Mouse (Mus musculus): ENCODE data around the gene Nckap1l. TPM values are rescaled to one million over a fixed set of nuclear protein-coding genes. Genes with fewer than 3 reads are reported as not detected.

Gene Nckap1l
- polyA plus RNA-seq, 1 experiment from 2014 or later, result 1.2 TPM

- no peak overlapping the region for H3K9ac ChIP-seq
- H3K4me2 ChIP-seq, result no peak overlapping the region
- no peak overlapping the region for H3K4me3 ChIP-seq
- WGBS, result 83% methylated on average over 1 of the region's 1 CpGs
- H3K4me1 ChIP-seq, result 0 out of 2 replicates have a peak, but pooled peaks cover 3% of the 10 kb centered on the region
- H3K36me3 ChIP-seq (ENCODE audit: poor library complexity, severe bottlenecking), result no peaks in the 10 kb centered on the region
- H3K27me3 ChIP-seq, result no peaks in the 10 kb centered on the region
- no peak overlapping the region for H3K27ac ChIP-seq
- H3K9me3 ChIP-seq (replicated peaks), result no peaks in the 10 kb centered on the region
- no peak for ATAC-seq
Observed at GRCm38 (mm10) chr15:103479080-103479606, 25.5 kb downstream of the Nckap1l start.

GRCm38 (mm10) chr15:103480129-103480528 lies 26.5 kb downstream of the Nckap1l start:
- H3K4me2 ChIP-seq, result no peak overlapping the region
- H3K9me3 ChIP-seq (replicated peaks), result no peaks in the 10 kb centered on the region
- ATAC-seq, result no peak
- no peak overlapping the region for H3K9ac ChIP-seq
- WGBS, result 73% methylated on average over 2 of the region's 2 CpGs
- H3K27me3 ChIP-seq, result no peaks in the 10 kb centered on the region
- no peak overlapping the region for H3K4me3 ChIP-seq
- H3K27ac ChIP-seq, result no peak overlapping the region
- no peaks in the 10 kb centered on the region for H3K36me3 ChIP-seq (ENCODE audit: poor library complexity, severe bottlenecking)
- peaks cover 13% of the 10 kb centered on the region for H3K4me1 ChIP-seq

DNA sequence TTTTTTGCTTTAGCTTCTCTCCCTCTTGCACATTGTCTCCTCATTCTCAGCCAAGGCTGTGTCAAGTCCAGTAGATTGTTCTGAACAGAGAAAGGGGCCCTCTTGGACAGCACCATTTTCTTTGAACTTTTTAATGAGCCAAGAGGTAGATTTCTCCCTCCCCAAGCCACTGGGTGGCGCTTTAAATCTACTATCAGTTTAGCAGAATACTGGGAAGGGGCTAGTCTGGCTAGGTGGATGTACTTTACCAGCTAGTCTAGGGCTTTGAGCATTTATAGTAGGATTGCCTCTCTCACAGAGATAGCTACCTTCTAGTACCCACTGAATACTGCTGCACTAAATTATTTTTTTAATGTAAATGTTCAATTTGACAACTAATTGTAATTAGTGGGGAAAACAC lies 28.9 kb downstream of the Nckap1l start:
- peaks cover 14% of the 10 kb centered on the region for H3K4me1 ChIP-seq
- H3K4me3 ChIP-seq, result no peak overlapping the region
- H3K4me2 ChIP-seq, result no peak overlapping the region
- no peaks in the 10 kb centered on the region for H3K36me3 ChIP-seq (ENCODE audit: poor library complexity, severe bottlenecking)
- WGBS, result 0% methylated on average over 1 of the region's 1 CpGs
- no peaks in the 10 kb centered on the region for H3K9me3 ChIP-seq (replicated peaks)
- no peak overlapping the region for H3K9ac ChIP-seq
- ATAC-seq, result peak; percentile 72
- no peak overlapping the region for H3K27ac ChIP-seq
- H3K27me3 ChIP-seq, result no peaks in the 10 kb centered on the region

DNA sequence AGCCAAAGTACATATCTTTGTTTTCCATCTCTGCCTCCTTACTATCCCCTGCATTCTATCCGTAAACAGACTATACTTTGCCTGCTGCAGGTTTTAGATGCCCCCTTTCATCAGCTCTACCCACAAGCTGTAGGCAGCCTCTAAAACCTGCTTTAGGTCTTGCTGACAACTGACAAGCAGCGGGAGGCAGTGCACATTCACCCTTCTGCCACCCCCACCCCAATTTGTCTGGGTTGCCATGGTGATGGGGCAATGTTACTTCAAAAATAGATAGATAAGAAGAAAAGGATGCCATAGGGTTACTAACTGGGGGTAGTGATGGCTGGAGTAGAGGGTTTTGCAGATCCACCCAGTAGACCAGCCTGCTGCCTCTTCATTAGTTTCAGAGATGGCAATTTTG lies 30.9 kb downstream of the Nckap1l start:
- Histone ChIP-seq H3K9ac (no peak overlapping the region), H3K27ac (no peak overlapping the region), H3K36me3 (ENCODE audit: poor library complexity, severe bottlenecking) (no peaks in the 10 kb centered on the region), H3K9me3 (replicated peaks) (no peaks in the 10 kb centered on the region), H3K4me1 (peaks cover 14% of the 10 kb centered on the region), H3K27me3 (no peaks in the 10 kb centered on the region), H3K4me3 (no peak overlapping the region), H3K4me2 (no peak overlapping the region)
- ATAC-seq, result 0 out of 2 replicates have a peak, but pooled peaks have one; percentile 24
- 49% methylated on average over 2 of the region's 2 CpGs for WGBS

- Histone ChIP-seq H3K4me3 (no peak overlapping the region), H3K27me3 (no peaks in the 10 kb centered on the region), H3K4me2 (no peak overlapping the region), H3K4me1 (peaks cover 14% of the 10 kb centered on the region), H3K9me3 (replicated peaks) (no peaks in the 10 kb centered on the region), H3K9ac (no peak overlapping the region), H3K36me3 (ENCODE audit: poor library complexity, severe bottlenecking) (no peaks in the 10 kb centered on the region), H3K27ac (no peak overlapping the region)
- ATAC-seq, result no peak
- 59% methylated on average over 3 of the region's 3 CpGs for WGBS
Observed at GRCm38 (mm10) chr15:103485106-103485505, 31.5 kb downstream of the Nckap1l start.

DNA sequence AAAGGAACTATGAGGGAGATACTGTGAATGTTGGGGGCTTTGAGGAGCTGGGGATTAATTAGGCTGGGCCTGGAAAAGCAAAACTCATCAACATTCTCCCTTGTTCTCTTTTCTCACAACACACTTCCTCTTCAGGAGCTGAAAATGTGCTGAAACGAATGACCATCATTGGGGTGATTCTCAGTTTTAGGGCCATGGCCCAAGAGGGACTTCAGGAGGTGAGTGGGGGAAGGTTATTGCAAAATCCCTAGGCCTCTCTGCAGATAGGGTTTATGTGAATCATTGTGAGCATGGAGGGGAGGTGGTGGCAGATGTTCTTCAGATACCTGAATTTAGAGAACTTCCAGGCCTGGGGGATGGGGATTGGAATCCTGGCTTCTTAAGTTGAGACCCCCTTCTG lies 33.1 kb downstream of the Nckap1l start:
- Histone ChIP-seq H3K9me3 (replicated peaks) (no peaks in the 10 kb centered on the region), H3K4me3 (no peak overlapping the region), H3K4me1 (peaks cover 14% of the 10 kb centered on the region), H3K9ac (no peak overlapping the region), H3K4me2 (no peak overlapping the region), H3K36me3 (ENCODE audit: poor library complexity, severe bottlenecking) (no peaks in the 10 kb centered on the region), H3K27ac (no peak overlapping the region), H3K27me3 (no peaks in the 10 kb centered on the region)
- 58% methylated on average over 1 of the region's 1 CpGs for WGBS
- ATAC-seq, result no peak

- peaks cover 11% of the 10 kb centered on the region for H3K4me1 ChIP-seq
- no peak overlapping the region for H3K4me2 ChIP-seq
- no peaks in the 10 kb centered on the region for H3K36me3 ChIP-seq (ENCODE audit: poor library complexity, severe bottlenecking)
- no peaks in the 10 kb centered on the region for H3K27me3 ChIP-seq
- 45% methylated on average over 4 of the region's 4 CpGs for WGBS
- no peak overlapping the region for H3K4me3 ChIP-seq
- H3K9ac ChIP-seq, result no peak overlapping the region
- H3K9me3 ChIP-seq (replicated peaks), result no peaks in the 10 kb centered on the region
- no peak for ATAC-seq
- no peak overlapping the region for H3K27ac ChIP-seq
Observed at GRCm38 (mm10) chr15:103488336-103488735, 34.7 kb downstream of the Nckap1l start.

DNA sequence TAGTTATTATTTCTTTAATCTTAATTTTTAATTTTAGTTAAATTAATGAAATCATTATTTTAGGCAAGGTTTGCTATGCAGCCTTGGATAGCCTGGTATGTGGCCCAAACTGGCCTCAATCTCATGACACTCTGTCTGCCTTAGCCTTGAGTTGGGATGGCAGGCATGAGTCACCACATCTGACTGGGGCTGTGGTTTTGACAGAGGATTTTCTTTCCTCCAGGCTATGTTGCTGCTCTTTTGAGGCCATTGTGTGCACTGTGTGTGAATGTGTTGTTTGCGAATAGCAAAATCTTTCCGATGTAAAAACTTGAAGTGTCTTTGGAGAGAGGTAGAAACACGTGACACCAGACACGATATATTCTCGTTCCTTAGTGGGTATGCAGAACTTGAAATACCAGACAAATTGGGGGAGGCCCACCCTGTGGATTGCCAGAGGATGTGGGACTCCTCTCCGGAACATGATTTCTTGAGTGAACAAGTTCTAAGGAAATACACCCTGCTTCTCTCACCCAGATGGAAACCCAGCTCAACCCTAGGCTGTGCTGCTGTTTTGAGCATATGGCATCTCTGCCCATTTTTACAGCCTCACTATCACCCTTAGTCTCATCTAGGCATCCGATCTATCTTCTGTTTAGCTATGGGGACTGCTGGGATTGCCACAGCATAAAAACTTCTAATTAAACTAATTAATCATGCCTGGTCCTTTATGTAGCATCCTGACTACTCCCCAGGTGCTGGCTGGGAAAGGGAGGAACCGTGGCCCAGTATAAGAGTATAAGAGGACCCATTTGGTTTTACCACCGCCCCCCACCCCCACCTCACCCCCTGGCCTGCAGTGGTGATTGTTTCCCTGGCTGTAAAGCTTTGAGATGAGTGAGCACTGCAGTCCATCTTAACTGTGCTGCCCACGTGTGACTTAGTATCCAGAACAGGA lies 42.9 kb downstream of the Nckap1l start:
- Histone ChIP-seq H3K4me2 (no peak overlapping the region), H3K27ac (no peak overlapping the region), H3K36me3 (ENCODE audit: poor library complexity, severe bottlenecking) (no peaks in the 10 kb centered on the region), H3K4me3 (no peak overlapping the region), H3K27me3 (no peaks in the 10 kb centered on the region; the same call in 1 of the 2 replicates), H3K4me1 (peaks cover 29% of the 10 kb centered on the region), H3K9ac (no peak overlapping the region), H3K9me3 (replicated peaks) (no peaks in the 10 kb centered on the region)
- WGBS, result 59% methylated on average over 10 of the region's 10 CpGs
- 0 out of 2 replicates have a peak, but pooled peaks have one; percentile 24 for ATAC-seq

DNA sequence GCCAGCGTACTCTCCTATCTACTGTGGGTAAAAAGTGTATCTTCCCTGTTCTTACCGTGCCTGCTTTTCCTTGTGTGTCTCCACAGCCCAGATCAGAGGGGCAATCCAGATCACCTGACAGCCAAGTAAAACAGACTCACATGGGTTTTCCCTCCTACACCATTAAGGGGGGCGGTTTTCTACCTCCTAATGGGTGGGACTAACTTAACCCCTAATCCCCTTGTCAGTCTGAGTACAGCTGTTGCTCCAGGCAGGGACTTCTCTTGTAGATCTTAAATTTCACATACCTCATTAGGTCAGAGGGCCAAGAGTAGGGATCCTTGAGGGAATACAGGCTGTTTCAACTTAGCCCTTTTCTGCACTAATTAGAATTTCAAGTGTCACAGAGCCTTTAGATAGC lies 44.6 kb downstream of the Nckap1l start:
- no peak for ATAC-seq
- WGBS, result 29% methylated on average over 3 of the region's 3 CpGs
- Histone ChIP-seq H3K27ac (no peak overlapping the region), H3K4me3 (no peak overlapping the region), H3K4me1 (peaks cover 36% of the 10 kb centered on the region), H3K9me3 (replicated peaks) (no peaks in the 10 kb centered on the region), H3K4me2 (no peak overlapping the region), H3K27me3 (no peaks in the 10 kb centered on the region; the same call in 1 of the 2 replicates), H3K9ac (no peak overlapping the region), H3K36me3 (ENCODE audit: poor library complexity, severe bottlenecking) (no peaks in the 10 kb centered on the region)

DNA sequence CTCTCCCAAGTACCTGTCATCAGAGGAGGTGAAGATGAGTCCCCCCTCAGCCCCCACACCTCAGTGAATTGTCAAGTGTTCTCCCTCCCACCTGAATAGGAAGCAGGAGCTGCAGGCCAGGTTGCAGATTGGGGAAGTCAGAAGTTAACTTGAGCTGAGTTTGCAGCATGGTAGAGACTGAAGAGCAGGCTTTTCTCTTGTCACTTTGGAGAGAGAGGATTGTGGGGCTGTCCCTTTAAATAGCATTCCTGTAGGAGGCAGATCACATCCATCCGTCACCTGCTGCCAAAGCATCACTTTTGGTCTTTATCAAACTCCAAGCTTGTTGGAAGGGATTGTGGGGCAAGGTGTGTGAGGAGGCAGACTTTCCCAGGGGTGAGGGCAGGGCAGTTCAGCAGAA lies 47.1 kb downstream of the Nckap1l start:
- WGBS, result 54% methylated on average over 1 of the region's 1 CpGs
- no peak for ATAC-seq
- H3K9me3 ChIP-seq (replicated peaks), result no peaks in the 10 kb centered on the region
- no peak overlapping the region for H3K9ac ChIP-seq
- no peak overlapping the region for H3K4me2 ChIP-seq
- H3K36me3 ChIP-seq (ENCODE audit: poor library complexity, severe bottlenecking), result no peaks in the 10 kb centered on the region
- no peak overlapping the region for H3K4me3 ChIP-seq
- peaks cover 56% of the 10 kb centered on the region for H3K4me1 ChIP-seq
- no peaks in the 10 kb centered on the region; the same call in 1 of the 2 replicates for H3K27me3 ChIP-seq
- no peak overlapping the region for H3K27ac ChIP-seq

GRCm38 (mm10) chr15:103501186-103501585 lies 47.6 kb downstream of the Nckap1l start:
- no peak for ATAC-seq
- no peak overlapping the region for H3K4me2 ChIP-seq
- H3K36me3 ChIP-seq (ENCODE audit: poor library complexity, severe bottlenecking), result no peaks in the 10 kb centered on the region
- 84% methylated on average over 2 of the region's 2 CpGs for WGBS
- no peak overlapping the region for H3K9ac ChIP-seq
- H3K4me3 ChIP-seq, result no peak overlapping the region
- no peaks in the 10 kb centered on the region for H3K9me3 ChIP-seq (replicated peaks)
- no peak overlapping the region for H3K27ac ChIP-seq
- peaks cover 55% of the 10 kb centered on the region for H3K4me1 ChIP-seq
- H3K27me3 ChIP-seq, result no peaks in the 10 kb centered on the region; the same call in 1 of the 2 replicates

DNA sequence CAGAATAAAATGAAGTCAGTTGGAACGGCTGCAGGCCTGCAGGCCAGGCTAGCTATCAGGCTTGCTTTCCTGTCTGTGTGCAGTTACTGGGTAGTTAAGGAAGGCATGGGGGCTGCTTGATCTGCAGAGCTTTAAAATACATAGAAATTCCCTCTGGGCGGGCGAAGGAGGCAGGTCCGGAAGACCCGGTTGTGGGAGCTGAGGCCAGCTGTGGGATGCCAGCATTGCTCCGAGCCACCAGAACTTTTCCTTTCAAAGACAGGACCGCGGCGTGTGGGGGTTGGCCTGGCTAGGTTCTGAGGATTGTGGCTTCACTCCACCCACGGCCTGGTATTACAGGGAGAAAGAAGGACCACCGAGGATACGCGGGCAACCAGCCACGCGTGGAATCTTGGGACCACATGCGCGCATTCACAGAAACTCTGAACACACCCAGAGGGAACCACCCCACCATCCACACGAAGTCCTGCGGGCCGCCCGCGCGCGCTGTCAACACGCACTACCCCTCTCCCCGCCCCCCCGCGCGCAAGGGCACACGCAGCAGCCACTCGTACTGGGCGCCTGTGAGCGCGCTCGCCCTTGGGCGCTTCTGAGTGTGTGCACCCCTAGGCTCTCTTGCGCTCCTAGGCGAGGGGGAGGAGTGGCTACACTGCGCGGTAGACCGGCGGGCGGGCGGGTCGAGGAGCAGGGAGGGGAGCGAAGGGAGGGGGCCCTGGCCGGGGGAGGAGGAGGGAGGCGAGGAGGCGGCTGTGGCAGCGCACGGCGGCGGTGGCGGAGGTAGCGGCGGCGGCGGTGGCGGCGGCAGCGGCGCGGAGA lies 49.0 kb downstream of the Nckap1l start, which contains the start of gene Pde1b:
TSS of gene Pde1b (plus strand) at position 600 of the 816 bp plus-strand sequence.
- Histone ChIP-seq H3K4me1 (peaks cover 57% of the 10 kb centered on the region), H3K4me2 (peak within 1 kb of the TSS; percentile 84), H3K9me3 (replicated peaks) (no peaks in the 10 kb centered on the region), H3K27me3 (no peaks in the 10 kb centered on the region; the same call in 1 of the 2 replicates), H3K36me3 (ENCODE audit: poor library complexity, severe bottlenecking) (no peaks in the 10 kb centered on the region), H3K27ac (peak within 1 kb of the TSS; percentile 37), H3K4me3 (peak within 1 kb of the TSS; percentile 59), H3K9ac (peak within 1 kb of the TSS; percentile 90)
- peak; percentile 92 for ATAC-seq
- 2% methylated on average over 41 of the region's 63 CpGs for WGBS

Data from forebrain, embryonic 13.5 days (tissue).